Mouse (Mus musculus) left cerebral cortex, postnatal 4 days (tissue): Measurements from ENCODE around the gene Nr1d2. TPM values are rescaled to one million over a fixed set of nuclear protein-coding genes. Genes with fewer than 3 reads are reported as not detected.
"Not testable (repeated sequence)": the region's sequence is repeated elsewhere in the genome, so short reads cannot be mapped to it uniquely, and the experiment has no call there.

Source experiments
- DNase-seq: peaks from one replicate; pipeline ENCODE4 v3.0.0-alpha.2; 2022
- intact Hi-C: fragments of 180-260 bp; cut with DNase I; formaldehyde crosslinking; loops from one replicate; pipeline ENCODE4 v1.15.1; 2025
- microRNA-seq: library from miRNA; unstranded; fragments of <30 nt; microRNA quantifications from one replicate; pipeline ENCODE4 v1.2.0, GENCODE M21; 2022
- total RNA-seq, 2 experiments: library from RNA; stranded (reverse); gene quantifications; 2 replicates each; pipeline ENCODE4 v1.2.3; 2021

The Nr1d2 gene
- total RNA-seq, 2 experiments from 2014 or later: 28.1 to 29.5 TPM

DNA sequence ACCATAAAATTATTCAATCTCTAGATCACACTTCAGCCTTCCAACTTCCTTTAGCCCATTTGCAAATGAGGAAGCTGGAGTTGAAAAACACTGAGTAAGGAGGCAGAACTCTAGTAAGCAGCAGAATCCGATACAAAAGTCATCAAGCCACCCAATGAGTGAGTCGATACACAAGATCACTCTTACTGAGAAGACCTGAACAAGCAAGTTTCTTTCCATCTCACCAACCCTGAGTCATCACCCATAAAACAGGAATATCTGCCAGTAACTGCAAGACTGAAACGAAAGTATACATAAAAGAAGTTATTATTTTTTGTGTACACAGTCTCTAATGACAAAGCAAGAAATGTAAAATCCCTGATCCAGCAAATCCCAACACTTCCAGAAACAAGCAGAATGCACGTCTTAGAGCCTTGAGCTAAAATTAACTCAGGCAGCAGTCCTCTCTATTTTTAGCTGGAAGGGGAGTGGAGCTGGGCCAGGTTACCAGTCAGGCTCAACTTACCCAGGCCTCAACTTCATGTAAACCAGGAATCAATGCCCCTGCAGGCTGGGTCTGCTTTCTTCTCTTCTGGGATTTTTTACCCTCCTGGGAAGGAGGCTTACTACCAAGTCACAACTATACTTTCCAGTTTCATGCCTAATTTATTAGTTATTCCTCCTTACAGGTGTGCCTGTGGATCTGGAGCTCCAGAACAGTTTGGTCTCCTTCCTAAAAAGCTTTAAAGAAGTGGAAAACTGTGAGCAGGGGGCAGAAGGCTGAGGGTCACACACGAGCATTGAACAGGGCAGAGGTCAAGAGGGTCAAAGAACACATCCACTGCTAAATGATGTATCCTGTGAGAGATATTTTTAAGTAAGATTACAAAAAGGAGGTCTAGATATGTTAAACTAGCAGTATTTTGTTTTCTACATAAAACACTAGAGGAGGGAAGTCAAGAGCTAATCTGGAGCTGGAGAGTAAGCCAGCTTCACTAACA, 4.7 kb downstream of the Nr1d2 start:
- intact Hi-C loops: no loop called here
- no peak for DNase-seq

DNA sequence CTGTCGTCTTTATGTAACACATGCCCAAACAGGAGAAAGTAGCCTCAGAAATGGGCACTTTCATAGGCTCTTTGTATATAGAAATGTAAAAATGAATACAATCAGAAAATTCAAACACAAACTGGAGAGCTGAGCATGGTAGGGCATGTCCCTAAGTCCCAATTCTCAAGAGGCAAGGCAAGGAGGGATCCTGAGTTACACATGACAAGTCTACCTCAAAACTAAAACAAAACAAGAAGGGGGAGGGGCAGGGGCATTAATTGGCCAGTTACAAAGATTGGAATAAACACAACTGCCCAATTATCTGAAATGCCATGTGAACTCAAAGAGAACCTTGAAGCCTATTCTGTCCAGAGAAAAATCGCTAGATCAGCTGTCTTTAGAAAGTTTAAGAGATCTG, 5.9 kb downstream of the Nr1d2 start:
- intact Hi-C loops: no loop called here
- DNase-seq: no peak

DNA sequence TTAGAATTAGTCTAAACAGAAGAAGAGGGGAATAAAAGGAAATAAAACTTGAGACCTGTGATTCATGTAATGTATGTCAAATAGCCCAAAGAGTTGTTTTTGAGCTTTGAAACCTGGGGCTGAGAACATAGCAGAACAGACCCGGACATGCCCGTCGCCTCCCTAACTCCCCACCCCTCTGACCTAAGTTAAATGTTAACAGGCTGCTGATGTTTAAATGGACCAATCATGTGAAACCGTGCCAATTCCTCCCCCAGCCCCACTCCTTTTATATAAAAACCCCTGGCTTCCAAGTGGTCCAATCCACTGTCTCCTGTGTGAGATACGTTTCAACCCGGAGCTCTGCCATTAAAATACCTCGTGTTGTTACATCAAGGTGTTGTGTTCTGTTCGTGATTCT, 7.1 kb downstream of the Nr1d2 start:
- DNase-seq, intact Hi-C loops: not testable (repeated sequence)

DNA sequence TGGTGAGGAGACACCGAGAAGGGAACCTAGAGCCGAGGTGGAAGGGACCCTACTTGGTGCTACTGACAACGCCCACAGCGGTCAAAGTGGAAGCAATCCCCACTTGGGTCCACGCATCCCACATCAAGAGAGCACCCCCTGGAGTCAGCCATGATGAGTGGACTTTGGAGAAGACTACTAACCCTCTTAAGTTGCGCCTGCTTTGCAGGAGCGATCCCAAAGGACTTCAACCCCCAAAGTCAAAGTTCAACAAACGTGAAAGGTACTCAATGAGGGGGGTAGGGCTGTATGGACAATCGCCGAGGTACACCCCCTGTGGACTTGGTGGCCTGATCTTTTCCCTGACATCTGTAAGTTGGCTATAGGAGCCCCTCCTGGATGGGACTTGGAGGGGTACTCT, 9.2 kb downstream of the Nr1d2 start:
- intact Hi-C loops, DNase-seq: not testable (repeated sequence)

DNA sequence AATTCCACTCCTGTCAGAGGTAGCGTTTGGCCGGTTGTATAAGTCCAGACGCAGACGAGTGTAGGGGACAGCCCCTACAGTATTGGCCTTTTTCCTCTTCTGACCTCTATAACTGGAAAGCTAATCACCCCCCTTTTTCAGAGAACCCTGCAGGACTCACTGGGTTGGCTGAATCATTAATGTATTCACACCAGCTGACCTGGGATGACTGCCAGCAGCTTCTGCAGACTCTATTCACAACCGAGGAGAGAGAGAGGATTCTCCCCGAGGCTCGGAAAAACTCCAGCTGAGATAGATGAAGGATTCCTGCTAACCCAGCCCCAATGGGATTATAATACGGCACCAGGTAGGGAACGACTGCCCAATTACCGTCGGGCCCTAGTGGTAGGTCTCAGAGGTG, 12.7 kb downstream of the Nr1d2 start:
- intact Hi-C loops: not testable (repeated sequence)
- peak; percentile 37 for DNase-seq

DNA sequence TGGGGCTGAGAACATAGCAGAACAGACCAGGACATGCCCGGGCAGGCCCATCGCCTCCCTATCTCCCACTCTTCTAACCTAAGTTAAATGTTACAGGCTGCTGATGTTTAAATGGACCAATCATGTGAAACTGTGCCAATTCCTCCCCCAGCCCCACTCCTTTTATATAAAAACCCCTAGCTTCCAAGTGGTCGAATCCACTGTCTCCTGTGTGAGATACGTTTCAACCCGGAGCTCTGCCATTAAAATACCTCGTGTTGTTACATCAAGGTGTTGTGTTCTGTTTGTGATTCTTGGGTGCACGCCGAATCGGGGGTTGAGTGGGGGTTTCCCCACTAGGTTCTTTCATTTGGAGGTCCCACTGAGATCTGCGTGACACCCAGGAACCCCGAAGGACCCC, 13.5 kb downstream of the Nr1d2 start:
- intact Hi-C loops, DNase-seq: not testable (repeated sequence)

DNA sequence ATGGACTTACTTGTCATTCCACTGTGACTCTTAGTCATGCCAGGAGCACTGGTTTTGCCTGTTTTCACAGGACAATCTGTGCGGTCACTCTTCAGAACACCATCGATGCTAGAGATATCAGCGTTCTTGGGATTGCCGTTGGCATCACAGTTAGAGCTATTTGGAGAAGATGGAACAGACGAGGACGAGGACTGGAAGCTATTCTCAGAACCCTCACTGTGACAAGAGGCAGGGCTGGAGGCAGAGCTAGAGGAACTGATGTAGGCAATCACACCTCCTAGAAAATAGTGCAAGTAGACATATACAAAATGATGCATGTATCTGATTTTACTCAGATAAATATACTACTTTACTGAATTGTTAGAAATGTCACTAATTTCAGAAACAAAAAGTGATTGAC, 16.9 kb downstream of the Nr1d2 start:
- intact Hi-C loops: no loop called here
- DNase-seq: no peak

DNA sequence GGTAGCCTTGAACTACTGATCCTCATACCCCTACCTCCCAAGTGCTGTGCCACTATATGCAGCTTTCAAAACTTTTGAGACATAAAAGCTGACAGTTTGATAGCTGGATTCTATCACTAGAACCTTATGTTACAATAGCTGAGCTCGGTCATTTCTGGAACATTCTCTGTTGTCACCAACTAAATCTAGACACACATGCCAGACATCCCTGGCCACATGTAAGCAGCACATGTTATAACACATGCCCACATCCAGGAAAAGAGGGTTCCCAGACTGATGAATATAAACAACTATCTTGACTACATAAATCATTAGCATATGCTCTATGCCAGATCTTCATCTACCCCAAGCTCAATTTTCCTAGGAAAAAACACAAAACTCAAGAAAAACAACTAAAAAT, 21.8 kb downstream of the Nr1d2 start:
- no peak for DNase-seq
- intact Hi-C loops: no loop called here

DNA sequence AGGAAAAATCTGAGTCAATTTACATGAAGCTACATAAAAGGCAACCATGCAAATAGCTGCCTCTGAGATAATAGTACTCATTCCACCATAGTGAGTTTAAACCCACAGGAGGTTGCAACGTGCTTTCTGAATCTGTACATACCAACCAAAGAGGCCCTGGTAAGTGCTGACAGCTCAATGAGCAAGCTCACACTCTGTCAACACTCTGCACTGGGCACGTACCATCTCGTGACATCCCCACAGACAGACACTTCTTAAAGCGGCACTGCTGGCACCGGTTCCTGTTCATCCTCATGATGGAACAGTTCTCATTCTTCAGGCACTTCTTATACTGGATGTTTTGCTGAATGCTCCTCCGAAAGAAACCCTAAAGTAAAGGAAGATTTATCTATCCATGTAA, 22.5 kb downstream of the Nr1d2 start:
- DNase-seq: no peak
- intact Hi-C loops: no loop called here

DNA sequence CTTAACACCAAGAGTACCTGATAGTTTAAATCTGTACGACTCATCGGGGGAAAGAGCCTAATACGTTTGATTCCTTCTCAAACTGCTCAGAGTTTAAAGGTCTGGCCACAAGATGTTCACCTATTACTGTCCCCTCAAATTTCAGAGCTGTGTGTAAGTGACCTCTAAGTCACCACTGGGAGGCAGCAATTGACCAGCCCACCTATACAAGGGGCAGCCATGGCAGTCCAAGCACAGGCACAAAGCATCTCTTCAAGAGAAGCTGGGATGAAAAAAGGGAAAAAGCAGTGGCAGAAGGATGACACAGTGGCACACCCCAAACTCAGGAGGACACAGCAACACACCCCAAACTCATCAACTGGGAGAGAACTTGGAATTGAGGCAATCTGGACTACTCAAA, 28.1 kb downstream of the Nr1d2 start:
- DNase-seq: peak; percentile 42
- intact Hi-C loops: no loop called here

DNA sequence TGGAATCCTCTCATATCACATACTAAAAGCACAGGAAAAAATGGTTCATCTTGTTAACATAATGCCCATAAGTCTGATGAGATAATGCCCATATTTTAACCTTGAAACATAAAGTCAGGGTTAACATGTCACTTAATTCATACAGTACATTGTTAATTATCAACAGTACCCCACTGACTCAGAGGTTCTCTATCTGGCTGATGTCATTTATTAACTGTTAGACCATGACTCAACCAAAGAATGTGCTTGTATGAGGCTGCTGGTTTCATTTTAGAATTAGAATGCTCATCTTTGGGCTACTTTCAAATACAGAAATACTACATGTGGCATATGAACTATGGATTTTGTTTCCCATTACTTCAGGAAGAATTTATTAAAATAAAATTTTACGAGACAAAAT, 34.6 kb downstream of the Nr1d2 start:
- intact Hi-C loops, DNase-seq: not testable (repeated sequence)

DNA sequence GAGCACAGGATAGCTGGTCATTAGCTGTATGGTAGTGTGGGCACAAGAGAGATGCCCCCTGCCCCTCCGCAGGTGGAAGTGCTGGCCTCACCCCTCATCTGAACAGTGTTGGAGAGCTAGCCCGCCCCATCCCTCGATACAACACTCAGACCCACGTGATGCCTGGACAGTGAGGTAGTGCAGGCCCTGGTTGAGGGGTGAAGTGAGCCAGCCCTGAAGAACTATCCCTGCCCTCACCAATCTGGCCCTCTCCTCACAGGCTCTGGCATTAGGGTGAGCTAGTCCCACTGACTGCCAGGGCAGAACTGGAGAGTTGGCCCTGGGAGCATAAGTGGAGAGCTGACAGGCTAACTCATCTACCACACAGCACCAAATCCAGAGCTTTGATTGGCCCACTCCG, 37.5 kb downstream of the Nr1d2 start:
- intact Hi-C loops: no loop called here
- no peak for DNase-seq

DNA sequence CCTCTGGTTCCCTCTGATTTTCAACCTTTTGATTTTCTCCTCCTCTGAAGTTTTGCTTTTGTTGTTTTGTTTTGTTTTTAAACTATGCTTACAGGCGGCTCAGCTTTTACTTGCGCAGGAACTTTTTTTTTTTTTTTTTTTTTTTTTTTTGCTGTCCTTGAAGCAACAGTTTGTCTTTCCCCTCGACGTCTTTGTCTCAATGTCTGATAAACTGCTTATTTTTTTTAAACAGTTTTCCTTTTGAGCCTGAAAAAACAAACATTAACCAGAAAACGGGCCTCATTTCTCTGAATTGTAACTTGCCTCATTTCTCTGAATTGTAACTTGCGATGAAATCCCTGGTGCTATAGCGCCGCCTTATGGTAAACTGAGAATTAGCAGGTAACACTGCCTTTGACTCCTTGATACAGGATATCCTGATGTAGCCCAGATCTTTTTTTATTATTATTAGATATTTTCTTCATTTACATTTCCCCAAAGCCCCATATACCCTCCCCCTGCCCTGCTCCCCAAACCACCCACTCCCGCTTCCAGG, 52.0 kb downstream of the Nr1d2 start:
- DNase-seq: peak; percentile 29
- intact Hi-C loops: loop anchor here (5.0 kb wide), 1 partner anchor 785 kb away; no protein-coding TSS in a partner anchor

DNA sequence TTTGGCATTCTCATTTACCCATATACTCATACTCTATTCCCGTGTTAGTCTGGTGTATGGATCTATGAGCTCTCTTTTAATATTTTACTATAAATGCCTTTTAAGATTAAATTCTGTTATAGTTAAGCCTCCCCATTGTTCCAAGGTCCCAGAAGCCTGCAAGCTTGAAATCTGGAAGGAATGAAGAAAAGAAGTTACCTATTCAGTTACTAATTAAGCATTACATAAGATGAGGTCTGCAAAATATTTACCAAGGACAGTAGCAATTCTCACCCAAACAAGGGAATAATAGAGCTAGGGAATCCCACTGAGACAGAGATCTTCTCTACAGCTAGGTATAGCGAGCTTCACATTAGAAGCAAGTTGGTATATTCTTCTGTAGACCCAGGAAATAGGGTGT, 61.4 kb downstream of the Nr1d2 start:
- intact Hi-C loops: loop anchor here (10.0 kb wide), 1 partner anchor 1743 kb away; no protein-coding TSS in a partner anchor
- not testable (repeated sequence) for DNase-seq

DNA sequence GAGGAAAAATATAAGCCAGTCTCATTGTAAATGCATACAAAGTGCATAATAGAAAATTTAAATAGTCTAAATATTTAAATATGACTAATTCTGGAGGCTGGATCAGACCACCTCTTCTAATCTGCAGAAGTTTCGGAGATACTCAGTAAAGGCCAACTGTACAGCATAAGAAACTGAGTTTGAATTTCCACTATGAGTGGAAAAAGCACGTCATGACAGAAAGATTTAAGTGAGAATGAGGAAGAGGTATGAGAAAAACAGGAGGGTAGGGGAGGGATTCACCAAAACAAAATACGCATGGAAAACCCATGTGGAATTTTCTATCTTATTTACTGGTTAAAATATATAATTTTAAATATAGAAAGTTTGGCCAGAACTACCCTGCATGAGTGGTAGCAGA, 71.3 kb downstream of the Nr1d2 start:
- intact Hi-C loops: loop anchor here (5.0 kb wide), 1 partner anchor 760 kb away; no protein-coding TSS in a partner anchor
- no peak for DNase-seq

DNA sequence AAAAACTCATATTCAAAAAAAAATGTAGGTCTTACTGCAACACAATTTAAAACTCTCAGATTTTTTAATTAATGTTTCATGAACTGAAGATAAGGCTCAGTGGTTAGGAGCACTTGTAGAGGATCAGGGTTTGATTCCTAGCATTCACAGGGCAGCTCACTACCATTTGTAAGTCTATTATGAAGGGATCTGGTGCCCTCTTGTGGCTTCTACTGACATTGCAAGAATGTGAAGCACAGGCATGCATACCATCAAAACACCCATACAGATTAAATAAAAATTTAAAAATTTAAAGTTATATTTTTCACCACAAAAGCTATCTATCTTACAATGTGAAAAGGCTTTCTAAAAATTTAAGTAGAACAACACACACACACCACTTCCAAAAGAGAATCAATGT, 71.9 kb downstream of the Nr1d2 start:
- intact Hi-C loops: loop anchor here (5.0 kb wide), 1 partner anchor 760 kb away; no protein-coding TSS in a partner anchor
- peak; percentile 17 for DNase-seq

Small RNAs within 50 kb of the gene (microRNA-seq; reads per million reads assigned to microRNA genes)
- gene Gm44469: not detected

Other genes starting within 250 kb of the Nr1d2 start
- gene Nkiras1, start 32.0 kb upstream of the Nr1d2 start, total RNA-seq: 10 to 100 TPM; 41.3 to 41.8 TPM
- 100 to 1,000 TPM; 828 to 854 TPM for gene Rpl15, start 32.3 kb upstream of the Nr1d2 start, total RNA-seq
- 100 to 1,000 TPM; 109 to 114 TPM for gene Ube2e1, start 92.7 kb upstream of the Nr1d2 start, total RNA-seq